Mouse (Mus musculus) heart, postnatal 0 days (tissue): ENCODE measurements around the gene Egfl8. TPM values are rescaled to one million over a fixed set of nuclear protein-coding genes. Genes with fewer than 3 reads are reported as not detected.

Experiments
- ATAC-seq: fragments of 200-750 bp; cut with Nextera tagmentation; 2 replicates; pipeline ENCODE4 v1.8.0; 2017; ENCODE audit warnings: low read depth, moderate number of reproducible peaks, moderate library complexity; ENCODE audit not compliant: insufficient read depth
- DNase-seq: peaks from one replicate; pipeline ENCODE4 v3.0.0-alpha.2; 2016; ENCODE audit warnings: low spot score
- H3K27ac ChIP-seq: fragments of 300-500 bp; sonication (generic); 2 replicates; pipeline ENCODE4 v1.5.1; 2014; ENCODE audit warnings: low read depth, mild to moderate bottlenecking
- H3K27me3 ChIP-seq: fragments of 300-500 bp; sonication (generic); 2 replicates; pipeline ENCODE4 v1.6.1; 2014; ENCODE audit warnings: low read length, mixed read lengths; ENCODE audit not compliant: control insufficient read depth, insufficient read depth
- H3K36me3 ChIP-seq: fragments of 300-500 bp; sonication (generic); replicated peaks from 2 replicates; pipeline ENCODE4 v1.6.1; 2014; ENCODE audit warnings: low read length, mixed read lengths; ENCODE audit not compliant: control insufficient read depth, insufficient read depth
- H3K4me1 ChIP-seq: fragments of 300-500 bp; sonication (generic); 2 replicates; pipeline ENCODE4 v1.6.1; 2014; ENCODE audit warnings: antibody characterized with exemption; ENCODE audit not compliant: control insufficient read depth, insufficient read depth
- H3K4me2 ChIP-seq: fragments of 300-500 bp; sonication (generic); 2 replicates; pipeline ENCODE4 v1.6.1; 2014; ENCODE audit warnings: low read depth, mild to moderate bottlenecking, low read length, moderate library complexity
- H3K4me3 ChIP-seq: fragments of 300-500 bp; sonication (generic); 2 replicates; pipeline ENCODE4 v1.5.1; 2014; ENCODE audit warnings: low read depth, low read length
- H3K9ac ChIP-seq: fragments of 300-500 bp; sonication (generic); replicated peaks from 2 replicates; pipeline ENCODE4 v1.6.1; 2014; ENCODE audit warnings: low read depth, low read length, mixed read lengths
- H3K9me3 ChIP-seq: fragments of 300-500 bp; sonication (generic); replicated peaks from 2 replicates; pipeline ENCODE4 v1.6.1; 2016; ENCODE audit warnings: low read length; ENCODE audit not compliant: control insufficient read depth
- CTCF ChIP-seq: IDR thresholded peaks from 2 replicates; pipeline ENCODE4 v1.5.1; 2016; ENCODE audit warnings: antibody characterized with exemption, control low read depth, low read depth
- EP300 ChIP-seq: IDR thresholded peaks from 2 replicates; pipeline ENCODE4 v1.6.1; 2016; ENCODE audit warnings: antibody characterized with exemption, low read depth
- WGBS: fragments of 180-500 bp; shearing (Covaris S2); extraction: QIAGEN DNeasy Blood & Tissue Kit; methylation state at CpG from one replicate; pipeline ENCODE4 v1.1.7; 2014; 5-methylcytosine and 5-hydroxymethylcytosine counted together
- polyA plus RNA-seq: library from polyadenylated mRNA; unstranded; fragments of >200 nt; fragmentation: Nextera tagmentation; extraction: Ambion mirVana; gene quantifications from 2 replicates; pipeline ENCODE4 v1.2.1, GENCODE M21; 2015
- total RNA-seq: library from RNA; depleted of rRNA; stranded (reverse); fragments of >200 nt; gene quantifications from 2 replicates; pipeline ENCODE4 v1.2.3, GENCODE M21; 2014; ENCODE audit warnings: low replicate concordance

The Egfl8 gene
- total and polyA plus RNA-seq, 2 experiments from 2014 or later, result 0.15 to 0.97 TPM

GRCm38 (mm10) chr17:34588767-34589166 lies 27.0 kb downstream of the Egfl8 start:
- Histone ChIP-seq H3K27me3 (no peaks in the 10 kb centered on the region), H3K9ac (no peak overlapping the region), H3K4me3 (no peak overlapping the region), H3K36me3 (no peaks in the 10 kb centered on the region), H3K9me3 (no peaks in the 10 kb centered on the region), H3K4me1 (peaks cover 28% of the 10 kb centered on the region), H3K4me2 (peak overlapping the region; percentile 79; the same call in 1 of the 2 replicates), H3K27ac (peak overlapping the region; percentile 93; the same call in 1 of the 2 replicates)
- ATAC-seq (no peak), DNase-seq (no peak)
- no peak for TF ChIP-seq EP300
- no peak for TF ChIP-seq CTCF
- 70% methylated on average over 3 of the region's 3 CpGs for WGBS

- peak overlapping the region; percentile 63 for H3K4me3 ChIP-seq
- H3K27me3 ChIP-seq, result no peaks in the 10 kb centered on the region
- ATAC-seq (no peak), DNase-seq (no peak)
- H3K36me3 ChIP-seq, result no peaks in the 10 kb centered on the region
- H3K9ac ChIP-seq, result peak overlapping the region; percentile 83
- peaks cover 25% of the 10 kb centered on the region for H3K4me1 ChIP-seq
- TF ChIP-seq CTCF, result no peak
- 0 out of 2 replicates have a peak, but pooled peaks have one; percentile 35 for TF ChIP-seq EP300
- H3K27ac ChIP-seq, result peak overlapping the region; percentile 88
- H3K9me3 ChIP-seq, result no peaks in the 10 kb centered on the region
- WGBS, result under 1% methylated on average over 19 of the region's 19 CpGs
- H3K4me2 ChIP-seq, result peak overlapping the region; percentile 79
These were observed 28.0 kb downstream of the Egfl8 start for GRCm38 (mm10) chr17:34587814-34588213.

- H3K27ac ChIP-seq, result peak overlapping the region; percentile 88
- under 1% methylated on average over 50 of the region's 50 CpGs for WGBS
- H3K27me3 ChIP-seq, result no peaks in the 10 kb centered on the region
- H3K9me3 ChIP-seq, result no peaks in the 10 kb centered on the region
- peak overlapping the region; percentile 83 for H3K9ac ChIP-seq
- DNase-seq (peak; percentile 85), ATAC-seq (peak; percentile 86)
- TF ChIP-seq EP300 (no peak), CTCF (no peak)
- H3K4me2 ChIP-seq, result peak overlapping the region; percentile 79
- H3K4me3 ChIP-seq, result peak overlapping the region; percentile 63
- H3K36me3 ChIP-seq, result no peaks in the 10 kb centered on the region
- peaks cover 25% of the 10 kb centered on the region for H3K4me1 ChIP-seq
These were observed 28.4 kb downstream of the Egfl8 start for GRCm38 (mm10) chr17:34587423-34587811.

- under 1% methylated on average over 36 of the region's 38 CpGs for WGBS
- TF ChIP-seq CTCF (no peak), EP300 (no peak)
- H3K9ac ChIP-seq, result peak overlapping the region; percentile 83
- ATAC-seq (peak; percentile 73), DNase-seq (peak; percentile 81)
- peak overlapping the region; percentile 79 for H3K4me2 ChIP-seq
- H3K27ac ChIP-seq, result peak overlapping the region; percentile 88
- H3K9me3 ChIP-seq, result no peaks in the 10 kb centered on the region
- no peaks in the 10 kb centered on the region for H3K36me3 ChIP-seq
- peak overlapping the region; percentile 63 for H3K4me3 ChIP-seq
- H3K4me1 ChIP-seq, result peaks cover 25% of the 10 kb centered on the region
- H3K27me3 ChIP-seq, result no peaks in the 10 kb centered on the region
These were observed 28.9 kb downstream of the Egfl8 start for GRCm38 (mm10) chr17:34586796-34587422.

- H3K36me3 ChIP-seq, result no peaks in the 10 kb centered on the region
- WGBS, result 32% methylated on average over 32 of the region's 32 CpGs
- peak overlapping the region; percentile 63 for H3K4me3 ChIP-seq
- DNase-seq (no peak), ATAC-seq (no peak)
- peak overlapping the region; percentile 88 for H3K27ac ChIP-seq
- TF ChIP-seq CTCF (no peak), EP300 (no peak)
- no peaks in the 10 kb centered on the region for H3K9me3 ChIP-seq
- no peaks in the 10 kb centered on the region for H3K27me3 ChIP-seq
- H3K4me1 ChIP-seq, result peaks cover 20% of the 10 kb centered on the region
- H3K4me2 ChIP-seq, result peak overlapping the region; percentile 79
- no peak overlapping the region for H3K9ac ChIP-seq
These were observed 29.6 kb downstream of the Egfl8 start for GRCm38 (mm10) chr17:34585877-34586771.
